Mouse (Mus musculus): Measurements from ENCODE around the gene Ablim1.
"Not testable (repeated sequence)": the region's sequence is repeated elsewhere in the genome, so short reads cannot be mapped to it uniquely, and the experiment has no call there.

The Ablim1 gene

DNA sequence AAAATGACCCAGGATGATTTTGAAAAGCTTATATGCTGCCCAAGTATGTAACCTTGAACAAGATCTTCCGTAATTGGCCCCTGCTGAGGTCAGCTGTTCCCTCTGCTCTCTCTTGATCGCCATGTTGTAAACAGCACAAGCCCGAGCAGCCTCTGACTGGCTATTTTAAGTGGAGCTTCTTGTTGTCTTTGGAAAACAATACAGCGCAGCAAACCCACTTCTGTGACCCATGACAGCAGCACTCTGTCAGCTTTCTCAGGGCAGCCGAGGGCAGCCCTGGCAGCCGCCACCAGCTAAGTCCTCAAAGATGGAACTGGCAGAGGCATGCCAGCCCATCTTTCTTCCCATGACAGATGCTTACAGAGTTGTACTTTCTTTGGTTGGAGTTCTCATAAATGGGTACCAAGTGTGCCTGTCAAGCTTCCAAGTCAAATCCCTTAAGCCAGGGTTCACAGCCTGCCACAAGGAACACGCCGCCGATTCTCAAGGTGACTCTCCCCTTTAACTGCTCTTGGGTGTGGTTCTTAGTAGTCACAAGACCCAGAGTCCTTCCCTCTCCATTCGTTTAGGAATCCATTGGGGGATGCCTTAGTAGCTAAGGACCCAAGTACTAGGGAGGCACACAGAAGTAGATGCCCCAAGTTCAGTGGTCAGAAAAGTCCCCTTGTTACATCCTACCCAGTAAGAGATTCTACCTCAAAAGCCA is 172.8 kb downstream of the Ablim1 start:
- no peak for DNase-seq

DNA sequence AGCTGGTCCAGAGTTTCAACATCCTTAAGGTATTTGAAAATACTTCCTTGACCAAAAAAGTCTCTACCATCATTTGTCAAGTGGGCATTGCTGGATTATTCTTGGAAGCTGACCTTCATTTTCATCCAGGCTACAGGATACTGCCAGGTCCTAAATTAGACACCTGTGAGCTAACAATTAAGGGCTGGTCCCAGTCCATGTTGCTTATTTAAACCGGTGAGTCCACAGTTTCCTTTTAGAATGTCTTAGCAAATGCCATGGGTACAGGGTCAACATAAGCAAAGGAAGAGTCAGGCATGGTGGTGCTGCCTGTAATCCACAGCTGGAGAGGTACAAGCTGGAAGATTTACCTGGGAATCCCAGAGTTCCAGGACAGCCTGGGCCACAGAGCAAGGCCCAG is 173.8 kb downstream of the Ablim1 start:
- no peak for DNase-seq

DNA sequence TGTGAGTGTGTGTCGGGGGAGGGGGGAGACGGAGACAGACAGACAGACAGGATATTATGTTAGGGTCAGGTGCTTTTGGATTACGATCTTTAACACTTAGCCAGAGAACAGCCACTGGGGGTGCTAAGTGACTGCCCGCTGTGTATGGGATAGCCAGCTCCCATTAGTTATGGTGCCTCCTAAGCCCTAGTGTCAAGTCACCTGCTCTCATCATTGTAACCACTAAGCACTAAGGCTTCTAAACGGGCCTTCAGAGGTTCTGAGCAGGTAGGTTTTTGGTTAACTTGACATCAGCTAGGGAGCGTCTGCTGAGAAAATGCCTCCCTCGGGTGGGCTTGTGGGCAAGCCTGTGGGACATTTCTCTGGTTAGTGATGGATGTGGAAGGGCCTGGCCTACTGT is 174.6 kb downstream of the Ablim1 start:
- DNase-seq: no peak

DNA sequence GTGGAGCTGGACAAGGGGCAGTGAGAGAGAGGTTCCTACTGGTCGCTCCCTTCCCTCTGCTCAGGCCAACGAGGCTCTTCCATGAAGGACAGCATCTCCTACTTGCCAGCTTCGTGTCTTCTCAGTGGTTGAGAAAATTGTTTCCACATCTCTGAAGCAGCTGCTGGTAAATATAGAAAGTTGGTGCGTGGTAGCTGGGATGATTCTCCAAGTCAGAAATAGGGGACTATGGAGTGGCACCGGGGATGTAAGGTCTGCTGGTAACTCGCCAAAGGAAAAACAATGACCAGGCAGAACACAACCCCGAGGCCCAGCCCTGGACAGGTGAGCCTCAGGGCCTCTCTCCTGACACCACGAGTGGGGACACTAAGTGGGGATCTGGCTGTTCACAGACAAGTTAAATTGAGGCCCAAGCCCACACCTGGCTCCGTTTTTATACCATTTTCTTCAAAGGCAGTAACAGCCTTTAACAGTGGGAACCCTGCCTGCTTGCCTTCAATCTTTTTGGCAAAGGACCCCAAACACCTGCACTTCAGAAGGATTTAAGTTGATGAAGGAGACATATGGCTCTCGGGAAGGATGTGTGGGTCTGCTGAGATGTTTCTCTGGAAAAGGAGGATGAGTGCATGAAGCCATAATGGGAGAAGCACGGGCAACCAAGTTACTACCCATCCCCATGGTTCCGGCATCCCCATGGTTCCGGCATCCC is 175.7 kb downstream of the Ablim1 start:
- no peak for DNase-seq

DNA sequence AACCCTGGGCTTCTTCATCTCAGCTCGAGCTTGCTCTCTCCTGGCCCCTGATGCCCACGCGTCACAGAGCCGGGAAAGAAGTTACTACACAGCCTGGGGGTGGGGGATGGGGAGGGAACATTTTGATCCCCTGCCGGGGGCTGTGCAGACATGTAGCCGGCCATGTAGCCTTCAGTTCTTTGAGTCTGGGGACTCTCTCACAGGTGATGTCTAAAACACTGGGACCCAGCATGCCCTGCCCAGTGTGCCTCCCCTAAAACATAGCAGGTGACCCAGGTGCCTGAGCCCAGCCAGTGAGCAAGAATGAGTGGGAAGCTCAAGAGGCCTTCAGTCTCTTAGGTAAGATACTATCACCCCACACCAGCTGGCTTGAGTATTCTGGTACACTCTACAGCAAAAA is 176.2 kb downstream of the Ablim1 start:
- no peak for DNase-seq

DNA sequence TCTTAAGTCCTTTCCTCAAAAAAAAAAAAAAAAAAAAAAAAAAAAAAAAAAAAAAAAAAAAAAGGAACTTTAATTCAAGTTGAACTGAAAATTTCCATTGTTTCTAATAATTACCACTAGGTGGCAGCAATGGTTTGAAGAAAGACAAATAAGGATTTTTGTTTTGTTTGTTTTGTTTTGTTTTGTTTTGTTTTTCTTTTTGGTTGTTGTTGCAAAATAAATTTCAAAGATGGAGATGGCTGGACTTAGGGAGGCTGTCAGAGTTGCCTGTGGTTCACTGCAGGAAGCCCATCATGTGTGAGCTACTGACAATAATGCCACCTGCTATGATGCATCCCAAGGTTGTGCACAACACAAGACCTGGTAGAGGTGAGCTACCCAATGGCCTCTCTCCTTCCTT is 176.7 kb downstream of the Ablim1 start:
- no peak for DNase-seq

DNA sequence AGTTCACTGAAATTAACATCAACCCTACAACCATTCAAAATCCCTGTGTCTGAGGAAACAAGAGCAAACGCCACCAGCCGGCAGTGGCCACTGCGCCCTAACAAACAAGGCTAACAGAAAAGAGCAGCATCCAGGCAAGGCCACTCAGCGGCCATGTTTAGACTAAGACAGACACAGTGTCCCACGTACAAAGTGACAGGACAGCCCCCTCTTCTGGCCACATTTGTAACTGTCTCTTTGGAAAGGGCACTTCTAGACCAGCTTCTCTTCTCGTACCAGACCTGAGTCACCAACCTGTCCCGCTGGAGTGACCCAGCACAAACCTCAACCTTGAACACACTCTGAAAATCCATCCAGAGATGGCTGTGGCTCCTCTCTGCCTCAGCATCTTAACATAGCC is 178.5 kb downstream of the Ablim1 start:
- DNase-seq: peak; percentile 68

DNA sequence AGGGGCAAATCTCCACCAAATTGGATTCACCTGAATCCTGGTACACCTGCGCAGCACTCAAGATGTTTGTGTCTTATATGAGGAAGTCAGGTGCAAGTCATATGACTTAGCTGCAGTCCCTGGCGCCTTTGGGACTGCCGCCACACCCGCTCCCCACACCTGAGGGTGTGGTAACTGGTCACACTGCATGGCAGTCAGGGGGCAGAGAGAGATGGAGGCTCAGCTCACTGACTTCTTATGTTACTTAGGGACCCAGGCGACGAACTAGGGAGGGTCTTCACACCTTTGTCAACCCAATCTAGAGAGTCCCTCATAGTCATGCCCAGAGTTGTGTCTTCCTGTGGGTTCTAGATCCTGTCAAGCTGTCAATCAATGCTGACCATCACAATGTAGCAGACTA is 179.1 kb downstream of the Ablim1 start:
- DNase-seq: not testable (repeated sequence)

DNA sequence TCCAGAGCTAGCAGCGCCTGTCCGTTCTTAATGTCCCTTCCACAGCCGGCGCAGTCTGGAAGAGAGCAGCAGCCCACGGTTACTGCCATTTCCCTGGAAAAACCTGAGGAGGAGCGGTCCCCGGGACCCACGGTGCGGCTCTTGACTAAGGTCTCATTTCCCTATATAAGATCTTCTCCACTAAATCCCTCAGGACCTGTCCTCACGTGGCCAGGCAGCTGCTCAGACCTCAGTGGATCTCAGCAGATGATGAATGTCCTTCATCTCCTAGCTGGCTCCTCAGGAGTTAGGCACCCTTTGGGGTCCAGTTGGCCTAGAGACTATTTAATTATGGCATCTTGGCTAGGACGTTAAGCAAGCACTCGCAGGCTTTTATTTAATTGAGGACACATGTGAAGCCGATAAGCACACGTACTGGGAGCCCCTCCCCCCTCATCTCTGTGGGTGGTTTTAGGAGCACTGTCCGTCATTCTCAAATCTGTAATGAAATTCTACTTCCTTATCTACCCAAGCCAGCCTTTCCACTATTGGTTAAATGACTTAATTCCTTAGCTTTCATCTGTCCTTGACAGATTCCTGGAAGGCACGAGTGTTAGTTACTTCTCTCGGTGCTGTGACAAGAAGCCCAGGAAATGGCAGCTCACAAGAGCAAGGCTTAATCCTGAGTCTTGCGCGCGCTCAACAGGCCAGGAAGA is 179.9 kb downstream of the Ablim1 start:
- DNase-seq: no peak

DNA sequence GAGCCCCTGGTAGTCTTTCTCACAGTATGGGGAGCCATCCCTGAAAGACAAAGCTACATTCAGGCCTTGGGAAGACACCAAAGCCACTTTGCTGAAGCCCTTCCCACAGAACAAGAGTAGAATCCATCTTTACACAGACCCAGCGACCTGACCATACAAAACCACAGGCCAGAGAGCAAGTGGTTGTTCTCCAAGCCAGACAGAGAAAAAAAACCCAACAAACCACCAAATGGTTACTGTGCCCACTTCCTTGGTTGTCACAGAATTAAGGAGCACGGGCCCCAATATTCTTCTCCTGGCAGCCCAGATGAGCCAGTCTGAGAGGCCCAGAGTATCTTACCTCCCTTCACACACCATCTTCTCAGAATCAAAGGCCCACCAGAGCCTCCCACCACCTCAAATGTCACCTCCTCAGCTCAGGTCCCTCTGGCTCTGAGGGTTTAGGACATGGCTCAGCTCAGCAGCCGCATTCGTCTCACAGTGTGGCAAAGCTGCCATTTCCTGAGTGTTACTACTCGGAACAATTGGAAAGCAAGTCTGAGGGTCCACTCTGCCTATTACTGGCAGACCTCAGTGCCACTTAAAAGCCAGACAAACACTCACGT is 181.7 kb downstream of the Ablim1 start:
- DNase-seq: no peak

DNA sequence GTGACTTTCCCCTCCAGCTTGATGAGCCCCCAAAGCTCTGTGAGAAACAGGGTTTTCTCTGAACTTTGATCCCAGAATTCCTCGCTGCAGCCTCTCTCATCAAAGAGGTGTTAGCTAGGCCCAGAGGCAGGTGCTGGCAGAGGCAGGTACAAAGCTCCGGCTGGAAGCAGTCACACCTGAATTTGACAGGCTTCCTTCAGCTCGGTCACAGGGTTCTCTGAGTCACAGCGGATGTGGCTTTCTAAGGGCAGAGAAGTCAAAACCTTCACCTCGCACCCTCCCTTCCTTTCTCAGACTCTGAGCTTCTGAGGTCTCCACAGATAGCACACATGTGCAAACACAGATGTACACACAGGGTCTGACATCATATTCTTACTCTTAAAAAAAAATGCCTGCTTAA is 182.4 kb downstream of the Ablim1 start:
- peak; percentile 50 for DNase-seq

DNA sequence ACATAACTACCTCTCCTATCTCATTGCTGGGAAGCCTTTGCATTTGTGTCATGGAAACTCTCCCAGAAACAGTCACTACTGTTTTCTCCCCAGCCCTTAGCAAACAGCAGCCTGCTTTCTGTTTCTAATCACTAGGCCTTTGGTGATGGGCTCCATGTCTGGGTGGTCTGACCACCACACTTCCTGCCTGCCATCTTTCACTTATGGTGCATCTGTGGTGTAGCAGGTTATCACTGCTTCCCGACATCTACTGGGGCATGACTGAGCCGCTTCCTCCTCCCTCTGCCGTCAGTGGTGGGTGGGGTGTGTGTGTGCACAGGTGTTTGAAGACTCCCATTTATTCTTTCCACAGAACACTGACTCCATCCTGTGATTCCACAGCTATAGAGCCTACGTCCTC is 183.4 kb downstream of the Ablim1 start:
- no peak for DNase-seq

DNA sequence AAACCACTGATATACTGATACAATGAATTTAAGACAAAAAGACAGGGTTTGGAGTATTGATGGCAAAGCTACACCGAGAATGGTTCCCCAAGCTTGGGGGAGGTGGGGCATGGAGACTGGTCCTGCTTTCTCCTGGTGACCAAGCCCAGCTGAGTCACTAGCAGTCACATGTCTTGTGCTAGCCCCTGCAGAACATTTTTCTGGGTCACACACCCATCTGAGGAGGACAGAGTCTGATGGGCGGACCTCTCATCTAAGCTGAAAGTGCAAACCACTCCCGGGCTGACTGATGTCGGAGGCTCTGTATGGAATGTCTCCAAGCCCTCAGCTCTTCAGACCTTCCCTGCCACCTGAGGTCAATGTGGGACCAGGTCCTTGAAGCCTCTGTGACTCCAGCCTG is 184.1 kb downstream of the Ablim1 start:
- DNase-seq: no peak

DNA sequence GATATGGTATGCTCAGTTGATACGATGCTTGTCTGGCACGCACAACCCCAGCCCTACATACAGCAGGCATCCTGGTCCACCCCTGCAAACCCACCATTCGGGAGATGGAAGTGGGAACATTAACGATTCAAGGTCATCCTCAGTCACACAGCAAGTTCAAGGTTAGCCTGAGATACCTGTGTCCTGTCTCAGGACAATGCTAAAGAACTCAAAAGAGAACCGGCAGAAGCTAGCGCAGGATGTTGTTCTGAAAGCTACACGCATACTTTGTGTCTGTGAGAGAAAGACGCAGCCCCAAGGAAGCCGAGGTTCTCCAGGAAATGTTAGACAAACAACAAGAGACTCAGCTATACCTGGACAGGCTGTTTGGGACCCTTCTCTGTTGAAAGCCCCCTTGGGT is 185.0 kb downstream of the Ablim1 start:
- DNase-seq: no peak

DNA sequence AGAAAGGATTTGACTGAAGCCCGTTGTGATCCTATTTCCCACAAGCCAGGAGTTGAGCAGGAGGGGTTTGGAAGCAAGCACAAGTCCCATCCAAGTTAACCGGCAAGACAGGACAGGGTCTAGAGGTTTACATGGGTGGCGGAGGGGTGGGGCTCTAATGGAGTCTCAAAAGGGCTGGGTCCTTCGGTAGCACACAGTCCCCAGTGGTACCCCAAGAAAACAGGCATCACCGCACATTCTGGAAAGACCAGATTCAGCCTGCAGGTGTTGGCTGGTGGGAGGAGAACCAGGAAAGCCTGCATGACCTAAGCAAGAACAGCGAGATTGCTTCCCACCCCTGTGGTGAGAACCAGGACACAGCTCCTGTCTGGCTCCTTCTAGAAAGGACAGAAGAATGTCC is 186.7 kb downstream of the Ablim1 start:
- no peak for DNase-seq

DNA sequence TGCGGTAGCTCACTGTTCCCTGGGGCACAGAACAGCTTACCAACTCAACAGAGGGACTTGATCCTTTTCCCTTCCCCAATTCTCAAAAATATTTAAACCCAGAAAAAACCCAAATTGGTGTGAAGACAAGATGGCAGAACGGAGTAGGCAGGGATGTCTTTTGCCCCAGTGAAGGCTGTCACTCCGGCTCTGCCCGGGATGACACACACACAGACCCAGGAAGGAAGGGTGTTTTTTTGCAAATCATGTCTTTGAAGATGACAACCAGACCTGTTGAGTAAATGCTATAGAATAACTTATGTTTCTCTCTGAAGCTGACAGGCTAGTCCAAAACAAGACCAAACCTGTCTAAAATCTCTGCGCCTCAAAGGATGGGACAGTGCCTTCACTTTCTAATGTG is 187.2 kb downstream of the Ablim1 start:
- no peak for DNase-seq

DNA sequence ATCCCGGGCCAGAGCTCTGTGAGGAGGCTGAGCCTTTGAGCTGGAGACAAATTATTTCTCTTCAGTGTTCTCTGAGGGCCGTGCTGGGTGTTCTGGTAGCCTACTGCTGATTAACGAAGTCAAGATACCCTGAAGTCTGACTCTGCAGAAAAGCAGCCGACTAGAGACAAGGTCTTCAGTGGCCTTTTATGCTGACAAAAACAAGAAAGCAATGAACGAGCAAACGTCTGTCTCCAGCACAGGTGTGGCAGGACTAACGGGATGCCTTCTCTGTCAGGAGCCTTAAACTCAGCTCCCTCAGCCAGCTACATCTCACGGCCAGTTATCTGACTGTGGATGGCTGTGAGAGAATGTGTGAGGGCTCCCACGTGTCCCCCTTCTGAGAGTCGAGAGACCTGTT is 187.8 kb downstream of the Ablim1 start:
- no peak for DNase-seq

DNA sequence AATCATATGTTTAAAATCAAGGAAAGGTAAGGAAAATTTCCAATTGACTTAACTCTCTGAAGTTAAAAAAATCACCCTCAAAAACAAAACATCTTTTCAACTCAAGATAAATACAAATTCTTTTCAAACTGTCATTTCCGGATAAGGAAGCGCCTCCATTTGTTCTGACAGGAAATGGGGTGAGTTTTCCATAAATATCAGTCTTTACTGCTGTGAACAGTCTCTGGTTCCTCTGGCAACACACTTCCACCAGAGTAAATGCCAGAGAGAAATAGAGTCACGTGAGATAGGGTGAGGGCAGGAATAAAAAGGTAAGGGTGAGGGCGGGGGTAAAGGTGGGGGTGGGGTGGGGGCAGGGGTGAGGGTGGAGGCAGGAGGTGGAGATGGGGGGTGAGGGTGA is 189.8 kb downstream of the Ablim1 start:
- DNase-seq: no peak

DNA sequence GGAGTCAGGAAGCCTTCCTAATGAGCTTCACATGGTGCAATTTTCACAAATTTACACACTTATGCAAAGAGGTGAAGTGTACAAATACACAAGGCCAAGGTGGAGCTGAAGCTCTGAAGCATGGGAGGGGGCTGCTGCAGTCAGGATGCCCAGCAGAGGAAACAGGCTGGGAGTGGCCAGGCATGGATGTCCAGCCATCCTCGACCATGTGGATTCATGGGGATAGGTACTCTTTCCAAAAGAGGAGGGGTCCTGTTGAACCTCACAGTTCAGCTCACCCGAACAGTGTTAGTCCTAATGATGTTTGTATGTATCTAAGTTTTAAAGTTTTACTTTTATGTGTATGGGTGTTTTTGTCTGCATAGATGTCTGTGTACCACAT is 190.6 kb downstream of the Ablim1 start:
- DNase-seq: no peak

DNA sequence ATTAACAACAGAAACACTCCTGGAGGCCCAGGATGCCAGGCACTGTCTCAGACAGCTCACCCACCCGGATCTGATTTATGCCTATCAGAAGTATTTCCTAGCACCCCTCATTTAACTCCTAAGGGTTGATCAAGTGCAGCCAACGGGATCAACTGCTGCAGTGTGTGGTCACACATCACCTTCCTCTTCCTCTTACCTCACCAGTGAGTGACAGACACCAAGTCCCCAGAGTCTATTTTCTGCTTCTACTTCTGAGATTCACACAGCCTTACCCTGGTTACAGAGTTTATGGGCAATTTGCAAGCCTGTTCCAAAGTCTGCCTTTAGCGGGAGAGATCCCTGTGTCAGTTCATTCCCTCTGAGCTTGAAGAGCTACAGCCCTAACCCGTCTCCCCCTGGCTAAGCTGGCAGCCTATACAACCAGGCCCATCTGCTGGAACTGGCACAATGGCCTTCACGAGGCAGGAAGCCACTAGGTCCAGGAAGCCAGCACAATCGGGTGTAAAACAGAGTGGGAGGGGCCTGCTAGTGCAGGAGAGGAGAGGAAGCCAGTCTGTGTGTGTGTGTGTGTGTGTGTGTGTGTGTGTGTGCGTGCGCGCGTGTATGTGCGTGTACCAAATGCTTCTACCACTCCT is 191.1 kb downstream of the Ablim1 start:
- peak; percentile 74 for DNase-seq

DNA sequence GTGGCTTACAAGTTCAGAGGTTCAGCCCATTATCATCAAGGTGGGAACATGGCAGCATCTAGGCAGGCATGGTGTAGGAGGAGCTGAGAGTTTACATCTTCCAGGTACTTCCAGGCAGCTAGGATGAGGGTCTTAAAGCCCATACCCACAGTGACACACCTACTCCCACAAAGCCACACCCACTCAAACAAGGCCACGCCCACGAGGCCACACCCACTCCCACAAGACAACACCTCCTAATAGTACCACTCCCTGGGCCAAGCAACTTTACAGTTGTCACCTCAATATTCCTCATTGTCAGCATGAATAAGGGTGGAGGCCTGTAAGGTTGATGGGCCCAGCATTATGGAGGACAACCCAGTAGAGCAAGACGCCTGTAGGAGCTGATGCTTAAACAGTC is 192.5 kb downstream of the Ablim1 start:
- DNase-seq: no peak

DNA sequence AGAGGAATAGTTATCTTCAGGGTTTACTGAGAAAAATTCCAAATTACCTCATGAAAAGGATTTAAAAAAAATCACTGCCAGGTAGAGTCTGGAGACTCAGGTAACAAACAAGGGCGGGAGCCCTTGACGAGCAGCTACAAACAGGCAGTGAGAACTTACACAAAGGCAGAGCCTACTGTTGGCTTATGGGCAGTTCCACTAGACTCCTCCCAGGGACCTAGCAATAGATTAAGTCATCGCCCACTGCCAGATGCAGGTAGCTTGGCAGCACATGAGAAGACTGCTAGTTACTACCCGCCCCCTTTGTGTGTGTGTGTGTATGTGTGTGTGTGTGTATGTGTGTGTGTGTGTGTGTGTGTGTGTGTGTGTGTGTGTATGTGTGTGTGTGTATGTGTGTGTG is 193.7 kb downstream of the Ablim1 start:
- DNase-seq: no peak

DNA sequence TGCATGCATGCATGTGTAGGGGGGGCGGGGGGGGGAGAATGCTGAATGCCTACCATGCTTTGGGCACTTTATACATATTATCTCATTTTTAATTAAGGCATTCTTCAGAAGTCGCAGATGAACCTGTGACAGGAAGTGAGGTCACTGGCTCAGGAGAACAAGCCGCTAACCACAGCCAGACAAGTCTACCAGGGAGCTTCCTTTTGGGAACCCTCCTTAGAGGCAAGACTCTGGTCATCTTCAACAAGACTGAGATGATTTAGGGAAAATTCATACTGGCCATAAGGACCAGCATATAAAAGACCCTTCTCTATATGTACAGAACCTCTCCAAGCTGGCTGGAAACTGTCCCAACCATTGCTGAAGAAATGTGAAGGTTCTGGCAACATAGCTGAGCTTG is 195.1 kb downstream of the Ablim1 start:
- no peak for DNase-seq

Measured in kidney, adult 9 months (tissue).